Mouse (Mus musculus) gastrocnemius, postnatal 25 days (tissue): ENCODE measurements at regions not wholly inside any gene's neighbourhood (a gene's known extent, or its start where the extent isn't known, plus 50 kb on each side); places are given as distances from the start of the nearest gene placed in this dataset.

Experiments
- DNase-seq: peaks from one replicate; pipeline ENCODE4 v3.0.0; 2022

DNA sequence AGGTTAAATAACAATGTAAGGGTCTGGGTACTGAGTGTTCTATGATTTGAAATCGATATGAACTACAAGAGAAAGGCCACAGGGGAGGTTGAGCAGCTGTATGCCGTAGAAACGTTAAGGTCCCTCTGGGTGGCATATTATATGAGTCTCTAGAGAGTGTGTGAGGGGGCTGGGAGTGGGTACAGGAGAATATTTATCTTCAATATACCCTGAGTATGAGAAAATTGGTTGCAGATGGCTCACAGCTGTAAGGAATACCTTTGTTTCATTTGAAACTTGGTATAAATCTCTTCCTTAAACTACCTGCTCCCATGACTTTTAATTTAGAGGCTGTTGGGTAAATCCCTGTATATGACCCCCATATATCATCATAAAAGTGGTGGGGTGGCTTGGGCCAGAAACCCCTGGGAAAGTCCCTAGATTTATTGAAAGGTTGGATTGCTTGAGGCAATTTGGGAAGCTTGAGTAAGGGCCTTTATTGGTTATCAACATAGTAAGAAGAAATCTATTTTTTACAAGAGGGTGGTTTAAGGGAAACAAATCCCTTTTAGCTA is 128.7 kb upstream of the Prkg2 start:
- no peak for DNase-seq

DNA sequence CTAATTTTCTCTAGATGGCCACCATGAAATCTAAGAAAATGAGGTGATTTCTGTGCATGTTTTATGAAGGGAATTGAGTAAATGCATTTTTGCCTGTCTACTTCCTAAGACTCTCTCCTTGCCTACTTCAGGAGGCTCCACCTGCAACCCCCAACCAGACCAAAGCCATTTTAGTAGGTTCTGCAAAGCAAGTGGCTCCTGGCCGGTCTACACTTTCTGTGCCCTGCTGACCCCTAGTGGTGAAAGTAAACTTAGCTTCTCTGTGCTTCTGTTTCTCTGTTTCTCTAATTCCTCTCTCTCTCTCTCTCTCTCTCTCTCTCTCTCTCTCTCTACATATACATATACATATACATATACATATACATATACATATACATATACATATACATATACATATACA is 120.8 kb upstream of the Prkg2 start:
- peak; percentile 7 for DNase-seq

DNA sequence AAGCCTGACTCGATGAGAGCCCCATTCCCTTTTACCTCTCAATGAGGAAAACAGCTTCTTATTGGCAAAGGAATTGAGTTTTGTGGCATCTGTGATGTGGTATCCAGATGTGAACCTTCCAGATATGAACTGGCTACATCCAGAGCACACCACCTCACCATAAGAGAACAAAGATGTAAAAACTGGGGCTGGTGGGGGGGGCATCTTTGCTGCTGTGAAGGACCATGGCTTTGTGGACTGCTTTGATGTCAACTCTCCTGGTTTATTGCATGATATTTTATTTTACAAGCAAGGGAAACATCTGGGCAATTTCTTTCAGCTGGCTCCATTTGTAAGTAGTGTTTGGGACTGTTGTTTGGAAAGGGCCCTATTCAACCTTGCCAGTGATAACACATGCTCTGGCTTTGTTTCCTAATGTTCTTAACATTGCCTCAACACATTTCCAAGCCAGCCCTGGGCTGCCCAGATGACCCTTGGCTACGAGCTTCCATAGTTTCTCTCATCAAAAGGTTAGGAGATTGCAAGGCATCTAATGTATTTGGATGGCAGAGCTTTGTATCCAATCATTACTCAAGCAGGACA is 116.2 kb upstream of the Prkg2 start:
- DNase-seq: peak; percentile 14

DNA sequence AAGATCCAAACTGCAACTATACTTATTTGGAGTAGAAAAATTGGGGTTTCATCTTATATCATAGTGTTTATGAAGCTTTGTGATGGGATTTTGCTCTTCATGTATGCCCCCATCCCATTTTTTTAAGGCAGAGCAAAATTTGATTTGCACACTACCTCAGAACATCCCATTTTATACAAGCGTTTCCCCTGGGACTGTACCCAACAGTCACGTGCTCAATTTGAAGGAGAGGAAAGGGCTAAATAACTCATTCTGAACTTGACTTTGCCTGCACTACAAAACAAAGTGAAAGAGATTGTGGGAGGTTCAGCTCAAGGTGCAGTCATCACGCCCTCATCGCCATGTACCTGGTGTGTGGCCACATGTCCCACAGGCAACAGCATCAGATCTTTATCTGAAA is 115.1 kb upstream of the Prkg2 start:
- no peak for DNase-seq

DNA sequence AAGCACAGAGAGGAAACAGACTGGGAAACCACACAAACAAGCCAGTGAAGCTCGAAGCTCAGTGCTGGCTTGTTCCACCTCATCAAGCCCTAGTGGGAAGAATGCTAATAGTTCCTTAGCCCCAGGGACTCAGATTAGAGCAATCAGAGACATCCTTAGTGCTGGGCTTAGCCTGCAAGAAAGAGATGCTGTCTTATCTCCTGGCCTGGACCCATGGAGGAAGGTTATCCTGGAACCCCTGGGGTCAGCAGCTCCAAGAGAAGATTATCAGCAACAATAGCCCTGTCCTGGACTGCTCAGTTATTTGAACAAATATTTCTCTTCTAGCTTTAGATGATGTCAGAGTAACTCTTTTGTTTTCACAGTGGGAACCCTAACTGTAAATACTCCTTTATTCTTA is 112.8 kb upstream of the Prkg2 start:
- no peak for DNase-seq

DNA sequence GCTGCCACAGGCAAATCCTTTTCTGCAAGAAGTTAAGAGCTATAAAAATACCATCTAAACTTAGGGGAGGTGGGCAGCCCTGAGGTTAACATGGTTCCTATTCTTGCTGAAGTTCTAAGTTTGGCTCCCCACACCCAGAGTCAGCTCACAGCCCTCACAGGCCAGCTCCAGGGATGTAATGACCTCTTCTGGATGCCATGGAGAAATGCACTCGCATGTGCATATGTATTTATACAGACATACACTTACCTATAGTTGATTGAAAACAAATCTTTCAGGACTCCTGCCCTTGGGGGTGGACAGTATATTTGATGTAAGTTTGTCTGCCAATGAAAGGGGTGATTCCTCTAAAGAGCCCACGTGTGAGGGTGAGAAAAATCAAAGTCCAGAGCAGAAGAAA is 95.5 kb upstream of the Prkg2 start:
- no peak for DNase-seq

DNA sequence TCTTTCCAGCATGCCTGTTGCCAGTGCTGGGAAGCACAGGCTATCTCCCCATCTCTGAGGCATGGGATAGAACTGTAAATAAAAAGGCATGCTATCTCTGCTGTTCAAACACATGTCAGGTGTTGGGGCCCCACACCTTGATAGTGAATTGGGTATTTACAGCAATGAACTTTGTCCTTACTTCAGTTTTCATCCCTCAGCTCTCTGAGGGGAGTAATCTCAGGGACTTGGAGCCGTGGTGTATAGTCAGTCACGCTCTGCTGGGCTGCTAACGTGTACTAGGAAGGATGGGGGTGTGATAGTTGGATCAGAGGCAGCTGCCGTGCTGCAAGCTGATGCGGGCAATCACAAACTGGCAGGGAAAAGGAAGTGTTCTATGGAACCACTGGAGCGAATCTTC is 91.5 kb upstream of the Prkg2 start:
- no peak for DNase-seq

DNA sequence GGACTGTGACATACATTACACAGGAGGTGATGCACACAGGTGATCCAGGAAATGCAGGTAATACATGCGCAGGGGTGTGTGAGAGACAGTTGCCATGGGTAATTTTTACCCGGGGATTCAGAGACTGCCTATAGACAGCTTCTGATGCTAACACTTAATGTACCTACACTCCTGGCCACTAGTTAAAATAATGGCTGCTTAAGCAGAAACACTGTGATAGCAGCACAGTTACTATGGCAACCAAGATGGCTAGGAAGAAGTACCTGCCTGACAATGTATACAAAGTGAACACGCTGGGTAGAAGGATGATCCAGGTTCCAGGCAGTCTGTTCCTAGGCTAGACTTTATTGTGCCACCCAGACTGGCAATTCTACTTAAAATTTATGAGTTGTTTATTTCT is 88.3 kb upstream of the Prkg2 start:
- DNase-seq: no peak

DNA sequence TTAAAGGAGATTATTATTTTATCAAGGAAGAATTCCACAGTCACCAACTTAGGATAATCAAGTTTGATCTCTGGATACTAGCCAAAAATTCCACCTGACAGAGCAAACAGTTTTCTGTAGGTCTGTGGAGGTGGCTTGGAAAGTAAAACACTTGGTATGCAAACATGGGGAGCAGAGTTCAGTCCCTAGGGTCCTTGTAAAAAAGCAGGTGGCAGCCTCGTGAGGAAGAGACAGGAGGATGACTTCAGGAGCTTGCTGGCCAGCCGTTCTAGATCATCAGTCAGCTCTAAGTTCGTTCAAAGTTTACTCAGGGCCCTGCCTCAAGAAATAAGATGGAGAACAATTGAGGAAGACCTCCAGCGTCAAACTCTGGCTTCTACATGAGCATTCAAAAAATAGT is 74.6 kb upstream of the Prkg2 start:
- no peak for DNase-seq

DNA sequence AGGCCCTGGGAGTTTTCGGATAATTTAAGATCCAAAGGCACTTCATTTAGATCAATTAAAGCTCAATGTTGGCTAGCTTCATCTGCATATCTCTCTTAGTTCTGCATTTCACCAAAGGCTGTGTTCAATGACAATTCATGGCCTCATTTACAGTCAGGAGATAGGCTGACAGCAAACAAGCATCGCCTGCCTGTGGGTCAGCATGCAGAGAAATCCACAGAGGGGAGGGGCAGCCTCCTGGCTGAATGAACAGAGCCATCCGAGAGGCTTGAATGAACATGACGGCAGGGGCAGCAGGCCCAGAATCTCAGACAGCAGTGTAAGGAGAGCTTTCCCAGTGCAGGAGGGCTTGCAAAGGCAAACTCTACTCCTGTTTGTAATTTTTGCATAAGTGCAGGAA is 74.1 kb upstream of the Prkg2 start:
- no peak for DNase-seq

DNA sequence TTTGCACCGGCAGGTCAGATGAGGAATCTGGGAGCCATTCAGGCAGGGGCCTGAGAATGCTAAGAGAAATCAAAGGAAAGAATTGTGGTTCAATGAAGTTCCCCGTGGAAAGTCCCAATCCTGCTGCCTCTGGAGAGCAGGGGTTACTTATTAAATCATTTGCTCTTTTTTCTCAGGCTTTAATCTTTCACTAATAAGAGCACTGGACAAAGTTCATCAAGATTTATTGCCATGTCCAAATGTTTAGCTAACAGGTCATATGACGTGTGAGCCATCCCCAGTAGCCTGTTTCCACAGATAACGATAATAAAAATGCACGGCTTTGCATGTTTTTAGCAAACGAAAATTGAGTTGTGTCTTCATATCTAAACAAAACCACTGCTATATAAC is 62.6 kb upstream of the Prkg2 start:
- no peak for DNase-seq

DNA sequence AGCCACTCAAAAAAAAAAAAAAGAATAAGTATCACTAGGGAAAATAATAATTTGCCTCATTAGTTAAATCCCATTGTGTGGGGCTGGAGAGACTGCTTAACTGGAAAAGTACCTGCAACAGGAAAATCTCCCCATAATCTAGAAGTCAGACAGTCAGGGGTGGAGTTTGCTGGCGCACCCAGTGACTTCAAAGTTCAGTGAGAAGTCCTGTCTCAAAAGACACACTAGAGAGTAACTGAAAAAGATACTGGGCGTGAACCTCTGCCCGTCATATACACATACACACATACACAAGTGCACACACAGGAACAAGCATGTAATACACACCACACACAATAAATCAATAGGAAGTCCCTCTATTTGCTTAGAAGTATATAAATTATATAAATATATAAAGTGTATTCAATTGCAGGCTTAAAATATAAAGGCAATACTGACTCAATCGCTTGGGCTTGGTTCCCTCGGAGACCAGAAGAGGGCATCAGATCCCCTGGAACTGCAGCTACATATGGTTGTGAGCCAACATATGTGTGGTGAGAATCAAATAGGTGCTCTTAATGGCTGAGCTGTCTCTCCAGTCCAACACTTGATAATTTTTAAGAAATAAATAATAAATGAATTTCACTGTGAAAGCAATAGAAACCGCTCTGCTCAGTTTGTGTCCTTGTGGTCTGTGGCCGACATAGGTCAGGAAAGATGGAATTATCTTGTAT is 62.0 kb upstream of the Prkg2 start:
- DNase-seq: no peak
